Mouse (Mus musculus) kidney, adult 9 months (tissue): ENCODE measurements around the gene Cxcl10.
"Not testable (repeated sequence)": the region's sequence is repeated elsewhere in the genome, so short reads cannot be mapped to it uniquely, and the experiment has no call there.

Experiments
- DNase-seq: peaks from one replicate; pipeline ENCODE4 v3.0.0; 2022

Cxcl10 gene

GRCm38 (mm10) chr5:92368392-92368791, 19.7 kb upstream of the Cxcl10 start:
- DNase-seq: no peak

GRCm38 (mm10) chr5:92366565-92366964, 17.9 kb upstream of the Cxcl10 start:
- DNase-seq: no peak

GRCm38 (mm10) chr5:92365146-92365705, 16.5 kb upstream of the Cxcl10 start:
- peak; percentile 69 for DNase-seq

- no peak for DNase-seq
Measured at GRCm38 (mm10) chr5:92364011-92364410, 15.3 kb upstream of the Cxcl10 start.

DNA sequence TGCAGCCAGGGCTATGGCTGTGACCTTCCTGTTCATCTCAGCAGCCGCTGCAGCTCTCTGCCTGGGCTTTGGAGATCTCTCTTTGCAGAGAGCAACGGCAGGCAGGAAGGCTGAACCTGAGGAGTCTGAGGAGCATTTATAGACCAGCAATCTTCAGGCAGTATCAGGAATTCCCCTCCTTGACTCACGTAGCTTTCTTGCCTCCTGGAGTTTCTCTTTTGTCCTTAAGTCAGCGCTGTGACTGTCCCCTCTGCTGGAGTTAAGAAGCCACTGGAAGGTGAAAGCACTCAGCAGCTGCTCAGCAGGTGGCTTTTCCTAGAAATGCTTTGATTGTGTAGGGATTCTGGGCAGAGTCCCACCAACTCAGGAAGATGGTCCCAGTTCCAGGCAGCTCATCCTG, 14.5 kb upstream of the Cxcl10 start:
- no peak for DNase-seq

DNA sequence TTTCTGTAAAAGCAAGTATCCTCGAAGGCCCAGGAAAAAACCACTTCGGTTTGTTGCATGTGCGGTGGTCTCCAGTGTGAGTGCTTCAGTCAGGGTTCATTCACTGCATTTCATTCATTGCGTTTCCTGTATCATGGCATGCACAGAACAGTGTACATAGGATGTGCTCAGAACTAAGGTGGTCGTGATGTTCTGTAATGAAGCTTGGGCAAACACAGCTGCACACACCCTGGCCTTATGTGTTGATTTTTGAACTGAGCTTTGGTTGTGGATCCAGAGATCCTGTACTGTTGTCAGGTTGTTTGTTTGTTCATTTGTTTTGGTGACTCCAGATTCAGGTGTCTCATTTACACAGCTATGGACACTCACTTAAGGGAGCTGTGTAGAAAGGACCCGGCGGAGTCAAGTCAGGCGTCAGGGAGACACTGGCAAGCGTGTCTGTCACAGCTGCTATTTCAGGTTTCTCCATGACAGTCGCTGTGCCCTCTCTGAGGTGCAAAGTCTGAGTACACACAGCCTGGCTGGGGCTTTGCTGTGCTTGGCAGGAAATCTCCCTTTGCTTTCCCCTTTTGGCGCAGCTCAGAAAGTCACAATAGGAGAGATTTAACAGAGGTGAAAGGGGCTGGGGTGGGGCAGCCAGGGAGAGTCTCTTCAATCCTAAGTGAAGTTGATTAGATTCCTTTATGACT, 10.2 kb upstream of the Cxcl10 start:
- DNase-seq: no peak

DNA sequence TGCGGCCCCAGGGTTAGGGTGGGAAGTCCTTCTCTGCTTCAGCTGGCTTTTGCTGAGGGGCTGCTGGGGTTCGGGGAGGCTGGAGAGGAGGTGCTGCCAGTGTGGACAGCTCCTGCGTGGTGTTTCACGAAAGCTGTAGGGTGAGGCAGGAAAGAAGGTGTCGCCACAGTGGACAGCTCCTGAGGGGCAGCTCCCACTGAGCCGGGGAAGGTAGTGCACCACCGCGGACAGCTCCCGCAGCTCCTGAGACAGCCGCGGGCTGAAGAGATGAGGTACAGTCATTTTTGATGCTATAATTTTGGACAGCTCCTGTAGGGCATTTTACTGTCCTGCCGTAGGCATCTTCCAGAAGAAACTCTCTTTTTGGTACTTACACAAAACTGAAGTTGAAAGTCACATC, 9.3 kb upstream of the Cxcl10 start:
- DNase-seq: no peak

DNA sequence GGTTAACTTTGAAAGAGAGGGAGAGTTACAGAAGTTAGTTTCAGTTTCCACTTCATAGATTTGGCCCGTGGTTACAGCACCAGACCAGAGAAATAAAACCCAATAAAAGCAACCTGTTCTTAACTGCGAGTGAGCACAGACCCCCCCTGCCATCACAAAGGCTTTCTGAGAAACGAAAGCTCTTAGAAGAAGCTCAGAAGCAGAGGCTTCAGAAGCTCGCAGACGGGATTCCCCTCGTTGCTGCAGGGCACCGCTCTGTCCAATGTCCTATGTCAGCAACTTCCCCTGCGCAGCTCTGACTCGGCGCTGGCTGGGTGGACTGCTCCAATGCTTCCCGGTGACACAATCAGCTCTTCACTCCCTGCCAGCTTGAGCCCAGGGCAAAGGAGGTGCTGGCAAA, 4.8 kb upstream of the Cxcl10 start:
- peak; percentile 61 for DNase-seq

DNA sequence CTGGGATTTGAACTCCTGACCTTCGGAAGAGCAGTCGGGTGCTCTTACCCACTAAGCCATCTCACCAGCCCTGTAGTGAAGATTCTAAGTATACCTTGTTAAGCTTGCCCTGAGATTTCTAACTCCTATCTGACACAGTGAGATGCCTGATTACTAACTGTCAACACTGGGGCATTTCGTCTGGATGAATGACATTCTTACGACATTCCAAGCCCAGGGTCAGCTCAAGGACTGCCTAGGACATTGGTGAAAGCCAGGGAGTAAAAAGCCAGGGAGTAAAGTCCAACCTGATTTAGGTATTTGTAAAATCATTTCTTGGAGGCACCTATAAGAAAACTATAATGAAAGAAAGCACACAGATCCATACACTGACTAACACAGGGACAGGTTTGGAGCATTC, 4.0 kb upstream of the Cxcl10 start:
- DNase-seq: not testable (repeated sequence)

DNA sequence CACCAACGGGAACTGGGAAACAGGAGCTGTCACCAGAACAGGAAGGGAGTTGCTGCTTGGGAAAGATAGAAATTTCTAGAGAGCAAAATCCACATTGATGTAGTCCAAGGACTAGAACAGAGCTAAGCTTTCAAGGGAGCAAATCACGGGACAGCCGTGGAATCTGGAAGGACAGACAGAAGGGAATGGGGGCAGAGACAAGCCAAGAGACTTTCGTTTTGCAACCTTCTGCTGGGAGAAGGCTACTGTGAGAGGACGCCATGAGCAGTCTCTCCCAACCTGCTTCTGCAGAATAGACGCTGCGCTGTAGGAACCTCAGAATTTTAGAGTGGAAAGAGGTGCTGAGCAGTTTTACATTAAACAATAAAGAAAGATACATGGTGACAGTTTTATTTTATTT, 1.0 kb upstream of the Cxcl10 start:
- no peak for DNase-seq

DNA sequence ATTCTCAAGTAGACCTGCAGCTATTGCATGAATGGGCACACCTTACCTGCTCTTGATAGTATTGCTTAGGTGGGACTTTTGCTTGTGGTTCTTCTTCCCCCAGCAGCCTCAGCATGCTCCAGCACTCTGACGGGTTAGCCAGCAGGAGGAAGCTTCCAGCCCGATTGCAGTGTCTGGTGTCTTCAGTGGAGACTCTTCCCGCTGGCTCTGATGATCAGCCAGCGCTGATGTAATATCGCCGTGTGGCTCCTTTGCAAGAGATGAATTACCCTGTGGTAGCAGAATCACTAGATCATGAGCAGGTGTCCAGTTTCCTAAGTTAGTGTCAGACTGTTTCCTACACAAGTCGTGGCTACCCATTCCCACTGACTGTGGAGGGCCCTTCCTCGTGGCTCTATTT, 3.7 kb downstream of the Cxcl10 start:
- DNase-seq: no peak

DNA sequence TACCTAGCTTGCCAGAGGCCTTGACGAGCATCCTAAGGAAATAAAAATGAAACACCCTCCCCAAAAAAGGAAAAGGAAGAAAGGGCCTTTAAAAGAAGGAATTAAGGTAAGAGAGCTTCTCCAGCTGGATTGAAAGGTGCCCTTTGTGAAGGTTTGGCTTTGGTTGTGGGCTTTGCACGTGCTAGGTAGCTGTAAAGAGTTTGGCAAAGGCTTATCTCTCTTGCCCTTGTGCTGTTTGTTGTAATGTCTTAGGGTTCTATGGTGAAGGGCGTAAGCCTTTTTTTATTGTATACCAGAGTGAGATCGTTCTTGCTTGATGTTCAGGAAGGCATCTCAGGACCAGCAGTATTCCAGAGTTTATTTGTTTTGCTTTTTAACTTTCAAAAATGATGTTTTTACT, 8.1 kb downstream of the Cxcl10 start:
- DNase-seq: no peak

- no peak for DNase-seq
Measured at GRCm38 (mm10) chr5:92336743-92337142, 11.9 kb downstream of the Cxcl10 start.

GRCm38 (mm10) chr5:92332359-92332840, 16.3 kb downstream of the Cxcl10 start:
- DNase-seq: peak; percentile 65

- DNase-seq: no peak
Measured at GRCm38 (mm10) chr5:92331635-92332338, 16.9 kb downstream of the Cxcl10 start, which contains the start of gene Art3. Art3 (plus strand) TSS chr5:92331827.

GRCm38 (mm10) chr5:92331122-92331521, 17.6 kb downstream of the Cxcl10 start:
- no peak for DNase-seq

GRCm38 (mm10) chr5:92327929-92328328, 20.8 kb downstream of the Cxcl10 start, which contains the start of gene Cxcl9:
Cxcl9 (minus strand) TSS chr5:92328079.
- DNase-seq: no peak

DNA sequence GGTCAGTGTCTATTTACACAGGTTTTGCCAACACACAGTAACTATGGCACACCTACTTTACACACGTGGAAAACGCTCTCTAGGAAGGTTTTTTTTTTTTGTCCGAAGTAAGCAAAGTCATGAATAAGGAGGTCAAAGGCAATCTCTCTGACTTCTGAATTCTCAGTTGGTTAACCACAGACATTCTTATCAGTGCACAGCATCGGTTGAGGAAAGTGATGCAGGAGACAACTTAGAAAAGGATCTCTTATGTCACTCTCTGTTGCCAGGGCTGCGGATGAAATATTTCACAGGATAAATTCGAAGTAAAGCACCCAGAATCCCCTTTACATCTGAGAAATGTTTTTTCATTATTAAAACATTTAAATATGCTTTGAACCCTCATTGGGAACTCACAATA, 21.3 kb downstream of the Cxcl10 start:
- no peak for DNase-seq

DNA sequence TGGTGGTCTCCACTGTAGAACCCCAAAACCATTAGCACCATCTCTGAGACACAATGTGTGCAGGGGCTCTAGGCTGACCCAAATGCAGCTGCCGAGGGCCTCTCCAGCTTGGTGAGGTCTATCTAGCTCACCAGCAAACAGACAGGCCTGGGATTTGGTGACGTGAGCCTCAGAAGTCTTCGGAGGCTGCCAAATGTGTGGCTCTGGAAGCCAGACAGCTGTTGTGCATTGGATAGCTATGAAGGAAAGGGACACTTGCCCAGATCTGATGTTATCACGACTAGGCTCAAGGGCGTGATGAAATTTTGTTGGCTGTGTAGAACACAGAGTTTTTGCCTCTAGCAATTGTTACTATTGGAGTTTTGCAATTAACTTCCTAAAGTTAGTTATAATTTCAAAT, 25.4 kb downstream of the Cxcl10 start:
- peak; percentile 45 for DNase-seq

GRCm38 (mm10) chr5:92322612-92323011, 26.1 kb downstream of the Cxcl10 start:
- DNase-seq: no peak

DNA sequence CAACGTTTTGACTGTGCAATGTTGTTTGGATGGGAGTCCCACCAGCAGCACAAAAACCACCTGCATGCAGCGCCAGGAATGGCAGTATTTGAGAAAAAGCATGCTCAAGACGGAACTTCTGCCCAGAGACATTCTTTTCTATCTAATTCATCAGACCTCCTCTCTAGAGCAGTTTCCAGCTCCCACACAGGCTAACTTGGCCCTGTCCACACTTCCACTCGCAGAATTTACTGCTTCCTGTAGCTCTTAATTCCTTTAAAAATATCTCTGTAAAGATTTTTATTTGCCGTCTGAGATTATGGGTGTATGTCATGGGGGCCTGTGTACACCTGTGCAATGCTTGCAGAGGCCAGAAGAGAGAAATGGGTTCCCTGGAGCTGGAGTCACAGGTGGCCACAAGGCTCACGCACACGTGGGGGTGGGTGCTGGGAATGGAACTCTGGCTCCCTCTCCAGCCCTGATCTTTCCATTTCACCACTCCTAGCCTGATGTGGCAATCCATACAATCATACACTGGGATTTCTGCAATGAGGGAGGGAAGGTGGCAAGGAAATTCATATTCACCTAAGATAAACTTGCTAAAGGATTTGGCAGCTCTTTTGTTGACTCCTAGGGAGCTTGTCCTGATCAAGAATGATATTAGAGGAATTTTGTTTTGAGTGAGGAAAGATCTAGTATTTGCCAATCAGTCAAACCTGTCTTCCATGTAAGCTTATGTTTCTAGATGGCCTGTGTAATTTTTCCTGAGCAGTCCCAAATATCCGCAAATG, 26.9 kb downstream of the Cxcl10 start:
- DNase-seq: peak; percentile 23

GRCm38 (mm10) chr5:92318596-92318995, 30.1 kb downstream of the Cxcl10 start:
- no peak for DNase-seq

DNA sequence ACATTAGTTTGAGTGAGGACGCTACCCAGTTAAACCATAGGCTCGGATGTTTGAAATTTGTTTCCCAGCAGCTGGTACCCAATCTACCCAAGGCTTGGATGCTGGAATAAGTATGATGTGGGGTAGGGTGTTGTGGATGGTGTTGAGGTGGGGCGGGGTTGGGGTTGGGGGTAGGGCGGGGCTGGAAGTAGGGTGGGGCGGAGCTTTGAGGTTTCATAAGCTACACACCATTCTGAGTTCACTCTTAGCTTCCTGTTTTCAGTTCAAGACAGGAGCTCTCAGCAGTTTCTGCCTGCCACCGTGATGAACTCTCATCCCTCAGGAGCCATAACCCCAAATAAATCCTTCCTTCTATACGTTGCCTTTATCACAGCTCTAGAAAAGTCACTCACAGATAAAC, 30.6 kb downstream of the Cxcl10 start:
- DNase-seq: no peak
